Mouse (Mus musculus): ENCODE measurements around the gene Inhbc. TPM values are rescaled to one million over a fixed set of nuclear protein-coding genes. Genes with fewer than 3 reads are reported as not detected.

Gene Inhbc
- total and polyA plus RNA-seq, 3 experiments = not detected

DNA sequence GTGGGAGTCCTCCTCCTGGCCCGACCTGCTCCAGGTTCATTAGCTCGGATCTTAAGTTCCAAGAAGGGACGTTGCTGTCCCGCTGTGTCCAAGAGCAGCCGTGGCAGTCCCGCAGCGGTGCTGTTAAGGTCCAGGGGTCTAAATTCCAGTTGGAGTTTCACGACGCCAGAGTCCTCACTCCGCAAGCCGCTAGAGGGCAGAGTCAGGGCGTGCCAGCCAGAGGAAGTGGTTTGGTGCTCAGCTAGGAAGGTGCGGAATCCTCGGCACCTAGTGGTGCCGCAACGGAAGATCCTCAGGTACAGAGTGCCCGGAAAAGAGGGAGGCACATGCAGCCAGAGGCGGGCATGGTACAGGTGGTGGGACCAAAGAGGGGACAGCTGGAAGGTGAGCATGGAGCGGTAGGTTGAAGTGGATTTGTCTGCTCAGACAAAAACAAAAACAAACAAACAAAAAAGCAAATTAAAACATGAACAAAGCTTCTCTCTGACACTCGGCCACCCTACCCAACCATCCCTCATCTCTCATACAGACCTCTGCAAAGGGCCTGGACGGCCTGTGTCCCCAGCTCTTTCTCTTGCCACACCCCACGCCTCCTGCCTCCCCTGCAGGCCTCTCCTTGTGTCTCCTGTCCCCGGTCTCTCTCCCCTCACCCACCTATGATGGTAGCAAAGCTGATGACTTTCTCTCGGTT is 19.5 kb downstream of the Inhbc start:
- no peaks in the 10 kb centered on the region for H3K4me1 ChIP-seq (ENCODE audit: control insufficient read depth, insufficient read depth, low read length)
- intact Hi-C loops (cut with DNase I) = loop anchor here (5.0 kb wide), 1 partner anchor 72 kb away; no protein-coding TSS in a partner anchor
- TF ChIP-seq POLR2A (IDR thresholded peaks at IDR 0.05; ENCODE audit: insufficient read depth, low read depth, low read length) (no peak), CTCF (IDR thresholded peaks at IDR 0.05) (peak; percentile 88)
- no peaks in the 10 kb centered on the region for H3K27me3 ChIP-seq (ENCODE audit: control insufficient read depth, insufficient read depth, low read length)
- no peak overlapping the region for H3K4me3 ChIP-seq
- peak; percentile 65 to 72 for DNase-seq
- no peaks in the 10 kb centered on the region for H3K79me2 ChIP-seq (replicated peaks; ENCODE audit: control insufficient read depth, insufficient read depth, low read length)
- WGBS = 13% methylated on average over 24 of the region's 24 CpGs
- H3K27ac ChIP-seq = no peak overlapping the region
- no peaks in the 10 kb centered on the region for H3K36me3 ChIP-seq (ENCODE audit: control insufficient read depth, insufficient read depth, low read length)
- peak overlapping the region; percentile 37; the same call in 1 of the 2 replicates for H3K9ac ChIP-seq (ENCODE audit: low read depth, low read length)

DNA sequence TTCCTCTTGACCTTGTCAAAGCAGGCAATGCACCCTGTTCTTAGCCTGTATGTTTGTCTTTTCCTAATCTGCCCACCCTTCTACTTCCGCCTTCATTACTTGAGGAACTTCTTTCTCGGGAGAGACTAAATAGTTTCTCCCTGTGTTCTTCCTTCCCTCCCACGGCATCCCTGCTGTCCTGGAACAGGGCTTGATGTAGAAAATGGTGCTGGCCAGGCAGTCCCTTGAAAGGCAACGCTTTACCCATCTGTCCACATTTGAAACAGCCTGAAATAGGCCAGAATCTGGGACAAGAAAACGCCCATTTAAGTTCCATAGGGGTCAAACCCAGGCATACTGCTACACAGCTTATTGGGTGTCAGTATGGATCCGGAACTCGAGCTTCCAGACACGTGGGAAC is 20.4 kb downstream of the Inhbc start:
- no peaks in the 10 kb centered on the region for H3K79me2 ChIP-seq (replicated peaks; ENCODE audit: control insufficient read depth, insufficient read depth, low read length)
- H3K4me3 ChIP-seq = no peak overlapping the region
- H3K4me1 ChIP-seq (ENCODE audit: control insufficient read depth, insufficient read depth, low read length) = no peaks in the 10 kb centered on the region
- intact Hi-C loops (cut with DNase I) = loop anchor here (5.0 kb wide), 1 partner anchor 72 kb away; no protein-coding TSS in a partner anchor
- no peak overlapping the region for H3K27ac ChIP-seq
- H3K9ac ChIP-seq (ENCODE audit: low read depth, low read length) = no peak overlapping the region
- TF ChIP-seq CTCF (IDR thresholded peaks at IDR 0.05) (no peak), POLR2A (IDR thresholded peaks at IDR 0.05; ENCODE audit: insufficient read depth, low read depth, low read length) (no peak), EP300 (IDR thresholded peaks at IDR 0.05; ENCODE audit: insufficient read depth, low read depth, low read length) (no peak)
- H3K27me3 ChIP-seq (ENCODE audit: control insufficient read depth, insufficient read depth, low read length) = no peaks in the 10 kb centered on the region
- WGBS = 66% methylated on average over 8 of the region's 8 CpGs
- H3K36me3 ChIP-seq (ENCODE audit: control insufficient read depth, insufficient read depth, low read length) = no peaks in the 10 kb centered on the region
- no peak for DNase-seq

DNA sequence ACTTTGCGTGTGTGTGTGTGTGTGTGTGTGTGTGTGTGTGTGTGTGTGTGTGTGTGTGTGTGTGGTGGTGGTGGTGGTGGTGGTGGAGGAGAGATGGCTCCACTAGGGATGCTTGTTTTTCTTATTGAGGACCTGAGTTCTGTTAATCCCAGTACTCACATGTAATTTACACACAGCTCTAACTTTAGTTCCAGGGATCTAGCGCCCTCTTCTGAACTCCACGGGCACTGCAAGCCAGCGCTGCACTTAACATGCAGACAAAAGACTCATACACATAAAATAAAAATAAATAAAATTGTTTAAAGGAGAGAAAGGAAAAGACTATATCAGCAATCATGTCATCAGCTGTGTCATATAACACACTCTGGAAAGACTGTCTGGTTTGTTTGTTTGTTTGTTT is 21.3 kb downstream of the Inhbc start:
- no peaks in the 10 kb centered on the region for H3K4me1 ChIP-seq (ENCODE audit: control insufficient read depth, insufficient read depth, low read length)
- H3K79me2 ChIP-seq (replicated peaks; ENCODE audit: control insufficient read depth, insufficient read depth, low read length) = no peaks in the 10 kb centered on the region
- no peak overlapping the region for H3K9ac ChIP-seq (ENCODE audit: low read depth, low read length)
- H3K36me3 ChIP-seq (ENCODE audit: control insufficient read depth, insufficient read depth, low read length) = no peaks in the 10 kb centered on the region
- H3K27me3 ChIP-seq (ENCODE audit: control insufficient read depth, insufficient read depth, low read length) = no peaks in the 10 kb centered on the region
- 63% methylated on average over 4 of the region's 4 CpGs for WGBS
- H3K4me3 ChIP-seq = no peak overlapping the region
- intact Hi-C loops (cut with DNase I) = no loop called here
- DNase-seq = no peak
- TF ChIP-seq EP300 (IDR thresholded peaks at IDR 0.05; ENCODE audit: insufficient read depth, low read depth, low read length) (no peak), POLR2A (IDR thresholded peaks at IDR 0.05; ENCODE audit: insufficient read depth, low read depth, low read length) (no peak), CTCF (IDR thresholded peaks at IDR 0.05) (peak; percentile 47)
- H3K27ac ChIP-seq = no peak overlapping the region

DNA sequence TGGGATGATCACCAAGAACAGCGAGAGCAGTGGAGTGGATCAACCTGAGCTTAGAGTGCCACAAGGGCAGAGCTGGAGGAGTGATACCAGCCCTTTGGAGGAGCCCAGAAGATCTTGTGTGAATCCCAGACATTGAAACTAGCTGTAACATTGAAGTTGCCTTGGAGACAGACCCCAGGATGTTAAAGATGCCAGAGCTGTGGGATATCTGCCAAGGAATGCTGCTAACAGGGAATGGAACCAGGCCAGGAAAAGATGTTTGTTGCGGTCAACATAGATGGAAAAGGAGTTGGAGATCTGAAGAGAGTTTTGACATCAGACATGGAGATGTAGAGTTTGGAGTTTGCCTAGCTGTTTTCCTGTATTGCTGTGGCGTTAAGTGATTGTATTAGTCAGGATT is 24.1 kb downstream of the Inhbc start:
- intact Hi-C loops (cut with DNase I) = no loop called here
- TF ChIP-seq POLR2A (IDR thresholded peaks at IDR 0.05; ENCODE audit: insufficient read depth, low read depth, low read length) = no peak
- no peak for TF ChIP-seq CTCF (IDR thresholded peaks at IDR 0.05)
- TF ChIP-seq EP300 (IDR thresholded peaks at IDR 0.05; ENCODE audit: insufficient read depth, low read depth, low read length) = no peak

DNA sequence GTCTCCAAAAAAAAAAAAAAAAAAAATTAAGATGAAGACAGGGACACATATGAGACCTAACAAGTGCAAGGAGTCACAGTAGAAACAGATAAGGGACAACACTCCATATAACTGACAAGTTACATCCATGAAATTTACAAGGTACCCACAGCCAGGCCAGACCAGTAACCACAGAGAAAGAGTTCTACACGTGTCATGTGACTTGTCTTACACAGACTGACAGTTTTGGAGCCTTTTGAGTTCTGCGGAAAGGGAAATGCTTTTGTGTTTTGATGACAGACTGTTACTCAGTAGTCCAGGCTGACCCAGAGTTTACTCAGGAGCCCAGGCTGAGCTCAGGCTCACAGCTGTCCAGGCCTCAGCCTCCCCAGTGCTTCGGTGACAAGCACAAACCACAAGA is 27.2 kb downstream of the Inhbc start:
- no peak for DNase-seq
- Histone ChIP-seq H3K79me2 (replicated peaks; ENCODE audit: control insufficient read depth, insufficient read depth, low read length) (no peaks in the 10 kb centered on the region), H3K36me3 (ENCODE audit: control insufficient read depth, insufficient read depth, low read length) (no peaks in the 10 kb centered on the region), H3K4me3 (no peak overlapping the region), H3K27ac (no peak overlapping the region), H3K27me3 (ENCODE audit: control insufficient read depth, insufficient read depth, low read length) (no peaks in the 10 kb centered on the region), H3K9ac (ENCODE audit: low read depth, low read length) (no peak overlapping the region), H3K4me1 (ENCODE audit: control insufficient read depth, insufficient read depth, low read length) (peaks cover 2% of the 10 kb centered on the region; the same call in 1 of the 2 replicates)
- 73% methylated on average over 3 of the region's 3 CpGs for WGBS
- intact Hi-C loops (cut with DNase I) = loop anchor here (5.0 kb wide), 1 partner anchor 166 kb away; no protein-coding TSS in a partner anchor
- TF ChIP-seq POLR2A (IDR thresholded peaks at IDR 0.05; ENCODE audit: insufficient read depth, low read depth, low read length) (no peak), CTCF (IDR thresholded peaks at IDR 0.05) (no peak), EP300 (IDR thresholded peaks at IDR 0.05; ENCODE audit: insufficient read depth, low read depth, low read length) (no peak)

More for the DNA sequence above, 24.1 kb downstream of the Inhbc start:
- no peaks in the 10 kb centered on the region for H3K27me3 ChIP-seq (ENCODE audit: control insufficient read depth, insufficient read depth, low read length)
- 69% methylated on average over 3 of the region's 3 CpGs for WGBS
- DNase-seq = no peak
- H3K4me3 ChIP-seq = no peak overlapping the region
- no peak overlapping the region for H3K27ac ChIP-seq
- peaks cover 2% of the 10 kb centered on the region; the same call in 1 of the 2 replicates for H3K4me1 ChIP-seq (ENCODE audit: control insufficient read depth, insufficient read depth, low read length)
- no peak overlapping the region for H3K9ac ChIP-seq (ENCODE audit: low read depth, low read length)
- no peaks in the 10 kb centered on the region for H3K79me2 ChIP-seq (replicated peaks; ENCODE audit: control insufficient read depth, insufficient read depth, low read length)
- H3K36me3 ChIP-seq (ENCODE audit: control insufficient read depth, insufficient read depth, low read length) = no peaks in the 10 kb centered on the region
